Mouse (Mus musculus) lung, embryonic 16.5 days (tissue): ENCODE measurements around the gene Arhgap45. TPM values are rescaled to one million over a fixed set of nuclear protein-coding genes. Genes with fewer than 3 reads are reported as not detected.

Experiments used
- ATAC-seq: fragments of 200-750 bp; cut with Nextera tagmentation; 2 replicates; pipeline ENCODE4 v1.8.0; 2017; ENCODE audit warnings: low read depth, mild to moderate bottlenecking, moderate library complexity
- H3K27ac ChIP-seq: fragments of 300-500 bp; sonication (generic); 2 replicates; pipeline ENCODE4 v1.5.1; 2014; ENCODE audit warnings: mild to moderate bottlenecking, control low read depth, low read length
- H3K27me3 ChIP-seq: fragments of 300-500 bp; sonication (generic); 2 replicates; pipeline ENCODE4 v1.6.1; 2014; ENCODE audit warnings: low read depth, low read length, mixed read lengths; ENCODE audit not compliant: control insufficient read depth, insufficient read depth
- H3K36me3 ChIP-seq: fragments of 300-500 bp; sonication (generic); 2 replicates; pipeline ENCODE4 v1.6.1; 2014; ENCODE audit warnings: low read length; ENCODE audit not compliant: control insufficient read depth, insufficient read depth
- H3K4me1 ChIP-seq: fragments of 300-500 bp; sonication (generic); replicated peaks from 2 replicates; pipeline ENCODE4 v1.6.1; 2014; ENCODE audit warnings: low read length, mixed read lengths; ENCODE audit not compliant: control insufficient read depth, insufficient read depth
- H3K4me2 ChIP-seq: fragments of 300-500 bp; sonication (generic); 2 replicates; pipeline ENCODE4 v1.6.1; 2014; ENCODE audit warnings: low read depth, low read length, control low read depth
- H3K4me3 ChIP-seq: fragments of 300-500 bp; sonication (generic); 2 replicates; pipeline ENCODE4 v1.5.1; 2014; ENCODE audit warnings: mild to moderate bottlenecking, low read length, control low read depth
- H3K9ac ChIP-seq: fragments of 300-500 bp; sonication (generic); 2 replicates; pipeline ENCODE4 v1.6.1; 2014; ENCODE audit warnings: low read length, control low read depth
- H3K9me3 ChIP-seq: fragments of 300-500 bp; sonication (generic); 2 replicates; pipeline ENCODE4 v1.6.1; 2016; ENCODE audit warnings: low read length; ENCODE audit not compliant: control insufficient read depth
- WGBS: fragments of 180-500 bp; shearing (Covaris S2); extraction: QIAGEN DNeasy Blood & Tissue Kit; methylation state at CpG from one replicate; pipeline ENCODE4 v1.1.7; 2014; 5-methylcytosine and 5-hydroxymethylcytosine counted together
- polyA plus RNA-seq: library from polyadenylated mRNA; unstranded; fragments of >200 nt; fragmentation: Nextera tagmentation; extraction: Ambion mirVana; gene quantifications from 2 replicates; pipeline ENCODE4 v1.2.1, GENCODE M21; 2015

The Arhgap45 gene
- polyA plus RNA-seq, 1 experiment from 2014 or later, result 18.1 TPM

- Histone ChIP-seq H3K4me1 (peaks cover 20% of the 10 kb centered on the region), H3K4me3 (no peak overlapping the region), H3K36me3 (peaks cover 5% of the 10 kb centered on the region; the same call in 1 of the 2 replicates), H3K9ac (no peak overlapping the region), H3K9me3 (no peaks in the 10 kb centered on the region), H3K4me2 (no peak overlapping the region), H3K27ac (no peak overlapping the region), H3K27me3 (no peaks in the 10 kb centered on the region)
- WGBS, result 92% methylated on average over 4 of the region's 4 CpGs
- ATAC-seq, result no peak
Measured at GRCm38 (mm10) chr10:80076386-80076785, 59.9 kb downstream of the Arhgap45 start.

GRCm38 (mm10) chr10:80077312-80077711, 60.9 kb downstream of the Arhgap45 start:
- Histone ChIP-seq H3K9ac (no peak overlapping the region), H3K27ac (no peak overlapping the region), H3K9me3 (no peaks in the 10 kb centered on the region), H3K4me2 (no peak overlapping the region), H3K27me3 (no peaks in the 10 kb centered on the region), H3K4me3 (no peak overlapping the region), H3K4me1 (peaks cover 12% of the 10 kb centered on the region), H3K36me3 (peaks cover 14% of the 10 kb centered on the region)
- WGBS, result 82% methylated on average over 5 of the region's 5 CpGs
- no peak for ATAC-seq

GRCm38 (mm10) chr10:80078366-80078765, 61.9 kb downstream of the Arhgap45 start:
- peaks cover 12% of the 10 kb centered on the region for H3K4me1 ChIP-seq
- H3K4me3 ChIP-seq, result no peak overlapping the region
- H3K9me3 ChIP-seq, result no peaks in the 10 kb centered on the region
- H3K27me3 ChIP-seq, result no peaks in the 10 kb centered on the region
- 77% methylated on average over 1 of the region's 1 CpGs for WGBS
- H3K36me3 ChIP-seq, result peaks cover 15% of the 10 kb centered on the region
- H3K9ac ChIP-seq, result no peak overlapping the region
- no peak for ATAC-seq
- no peak overlapping the region for H3K27ac ChIP-seq
- no peak overlapping the region for H3K4me2 ChIP-seq

- H3K9me3 ChIP-seq, result no peaks in the 10 kb centered on the region
- no peak overlapping the region for H3K4me3 ChIP-seq
- no peak overlapping the region for H3K9ac ChIP-seq
- peaks cover 20% of the 10 kb centered on the region for H3K4me1 ChIP-seq
- H3K36me3 ChIP-seq, result peaks cover 20% of the 10 kb centered on the region
- ATAC-seq, result no peak
- no peak overlapping the region for H3K4me2 ChIP-seq
- 76% methylated on average over 16 of the region's 16 CpGs for WGBS
- H3K27ac ChIP-seq, result no peak overlapping the region
- no peaks in the 10 kb centered on the region for H3K27me3 ChIP-seq
Measured at GRCm38 (mm10) chr10:80080396-80081070, 64.1 kb downstream of the Arhgap45 start.

Other genes starting within 250 kb of the Arhgap45 start
- gene Rnf126, start 249.7 kb upstream of the Arhgap45 start, polyA plus RNA-seq, result 47.9 and 61.4 TPM in 2 replicates
- gene Fstl3, start 239.4 kb upstream of the Arhgap45 start, polyA plus RNA-seq, result 21.7 and 22.7 TPM in 2 replicates
- gene Prss57, start 225.7 kb upstream of the Arhgap45 start, polyA plus RNA-seq, result 0.57 and 2.1 TPM in 2 replicates
- gene Palm, start 223.1 kb upstream of the Arhgap45 start, polyA plus RNA-seq, result 52.7 and 54.1 TPM in 2 replicates
- gene Misp, start 195.7 kb upstream of the Arhgap45 start, polyA plus RNA-seq, result 10.6 and 13.5 TPM in 2 replicates
- 344 and 371 TPM in 2 replicates for gene Ptbp1, start 162.2 kb upstream of the Arhgap45 start, polyA plus RNA-seq
- gene Prtn3, start 142.2 kb upstream of the Arhgap45 start, polyA plus RNA-seq, result 3.0 and 4.0 TPM in 2 replicates
- 22.6 and 26.4 TPM in 2 replicates for gene Plppr3, start 142.0 kb upstream of the Arhgap45 start, polyA plus RNA-seq
- gene Elane, start 130.4 kb upstream of the Arhgap45 start, polyA plus RNA-seq, result 0.26 and 1.2 TPM in 2 replicates
- not detected in 2 replicates for gene Cfd, start 125.8 kb upstream of the Arhgap45 start, polyA plus RNA-seq
- 48.3 and 51.2 TPM in 2 replicates for gene Med16, start 107.7 kb upstream of the Arhgap45 start, polyA plus RNA-seq
- 12.8 TPM in 1 of 2 replicates, not detected in the other for gene Gm26602, start 105.8 kb upstream of the Arhgap45 start, polyA plus RNA-seq
- 1.0 and 1.1 TPM in 2 replicates for gene Kiss1r, start 99.7 kb upstream of the Arhgap45 start, polyA plus RNA-seq
- 151 and 155 TPM in 2 replicates for gene R3hdm4, start 95.4 kb upstream of the Arhgap45 start, polyA plus RNA-seq
- gene Arid3a, start 89.6 kb upstream of the Arhgap45 start, polyA plus RNA-seq, result 4.1 and 4.8 TPM in 2 replicates
- 76.7 and 83.0 TPM in 2 replicates for gene Wdr18, start 56.5 kb upstream of the Arhgap45 start, polyA plus RNA-seq
- gene Grin3b, start 45.9 kb upstream of the Arhgap45 start, polyA plus RNA-seq, result 0.25 and 0.75 TPM in 2 replicates
- 7.3 and 9.0 TPM in 2 replicates for gene Tmem259, start 32.3 kb upstream of the Arhgap45 start, polyA plus RNA-seq
- 401 and 405 TPM in 2 replicates for gene Cnn2, start 28.1 kb upstream of the Arhgap45 start, polyA plus RNA-seq
- 4.9 and 5.6 TPM in 2 replicates for gene Abca7, start 20.2 kb upstream of the Arhgap45 start, polyA plus RNA-seq
- gene Polr2e, start 23.1 kb downstream of the Arhgap45 start, polyA plus RNA-seq, result 194 and 210 TPM in 2 replicates
- 554 and 585 TPM in 2 replicates for gene Gpx4, start 30.5 kb downstream of the Arhgap45 start, polyA plus RNA-seq
- gene Sbno2, start 88.9 kb downstream of the Arhgap45 start, polyA plus RNA-seq, result 18.7 and 19.1 TPM in 2 replicates
- 18.6 and 23.3 TPM in 2 replicates for gene Stk11, start 99.2 kb downstream of the Arhgap45 start, polyA plus RNA-seq
- gene Atp5d, start 122.0 kb downstream of the Arhgap45 start, polyA plus RNA-seq, result 534 and 552 TPM in 2 replicates
- 3.9 and 5.6 TPM in 2 replicates for gene Cbarp, start 124.2 kb downstream of the Arhgap45 start, polyA plus RNA-seq
- 11.8 and 12.9 TPM in 2 replicates for gene Midn, start 131.6 kb downstream of the Arhgap45 start, polyA plus RNA-seq
- gene Cirbp, start 149.3 kb downstream of the Arhgap45 start, polyA plus RNA-seq, result 73.4 and 83.4 TPM in 2 replicates
- 12.2 and 13.6 TPM in 2 replicates for gene 1600002K03Rik, start 156.3 kb downstream of the Arhgap45 start, polyA plus RNA-seq
- gene Efna2, start 162.8 kb downstream of the Arhgap45 start, polyA plus RNA-seq, result 11.0 and 12.1 TPM in 2 replicates
- gene Mum1, start 209.8 kb downstream of the Arhgap45 start, polyA plus RNA-seq, result 66.4 and 68.7 TPM in 2 replicates
- gene Ndufs7, start 232.5 kb downstream of the Arhgap45 start, polyA plus RNA-seq, result 313 and 320 TPM in 2 replicates
- 27.5 and 32.8 TPM in 2 replicates for gene Gamt, start 244.4 kb downstream of the Arhgap45 start, polyA plus RNA-seq
- 45.4 and 50.6 TPM in 2 replicates for gene Dazap1, start 244.8 kb downstream of the Arhgap45 start, polyA plus RNA-seq